Mouse (Mus musculus) olfactory bulb, adult 2 months (tissue): Measurements from ENCODE around the gene Gm42957.

Experiments used
- CTCF ChIP-seq: fragments of 200-500 bp; IDR thresholded peaks from 2 replicates; pipeline ENCODE4 v1.5.1; 2012; ENCODE audit warnings: low read depth, mild to moderate bottlenecking, low read length, moderate library complexity; ENCODE audit not compliant: insufficient read depth
- POLR2A ChIP-seq: fragments of 200-500 bp; IDR thresholded peaks from 2 replicates; pipeline ENCODE4 v1.6.1; 2012; ENCODE audit warnings: mild to moderate bottlenecking, low read depth, low read length, moderate library complexity; ENCODE audit not compliant: insufficient read depth

- TF ChIP-seq CTCF (no peak), POLR2A (no peak)
Measured at GRCm38 (mm10) chr3:96693579-96693978, 58.3 kb downstream of the Gm42957 start.
